ENCODE assay signal across 17 mouse cellular contexts in the genomic region with DNA sequence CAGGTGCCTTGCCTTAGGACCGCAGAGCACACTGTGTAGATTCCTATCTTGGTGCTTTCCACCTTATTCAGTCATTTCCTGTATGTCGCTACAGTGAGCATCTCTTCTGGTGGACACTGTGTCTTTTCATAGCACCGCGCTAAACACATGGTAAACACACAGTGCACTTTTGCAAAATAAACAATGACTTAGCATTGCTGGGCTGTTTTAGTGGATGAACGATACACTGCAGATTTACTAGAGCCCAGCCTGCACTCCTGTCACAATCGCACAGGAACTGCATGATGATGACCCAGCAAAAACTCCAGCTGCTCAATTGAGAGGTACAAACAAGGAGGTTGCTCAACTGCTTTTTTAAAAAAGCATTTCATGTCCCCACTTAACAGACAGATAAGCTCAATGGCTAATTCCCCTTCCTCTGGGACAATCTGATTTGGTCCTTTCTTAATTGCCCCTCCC. TPM values are rescaled to one million over a fixed set of nuclear protein-coding genes. Genes with fewer than 3 reads are reported as not detected.
DNase-seq lines count a peak whose midpoint lies in the region; ATAC-seq and TF ChIP-seq lines count a peak whose summit lies in the region.
"Had no signal": no experiment of that assay in that cellular context is flagged by ENCODE, and none has a peak within 500 bp of the region (broad histone marks: within the 10 kb centered on the region; RNA-seq: fewer than 3 reads in every experiment).

No protein-coding gene starts in this region.

- no peaks in the 10 kb centered on the region for H3K27me3 ChIP-seq in liver, adult 2 months (ENCODE audit: control insufficient read depth, insufficient read depth, low read length)
- H3K27me3 ChIP-seq in liver, embryonic 12.5 days (replicated peaks), result no peaks in the 10 kb centered on the region
- H3K27me3 ChIP-seq in megakaryocyte, embryonic 14.5 days (replicated peaks), result no peaks in the 10 kb centered on the region
- no peaks in the 10 kb centered on the region for H3K27me3 ChIP-seq in hindbrain, embryonic 11.5 days (ENCODE audit: control insufficient read depth, insufficient read depth, low read length)
- H3K27me3 ChIP-seq: embryonic facial prominence, embryonic 15.5 days; forebrain, embryonic 13.5 days; kidney, embryonic 15.5 days; midbrain, embryonic 13.5 days had no signal

- H3K9ac ChIP-seq in liver, adult 2 months (ENCODE audit: low read depth, low read length), result no peak overlapping the region
- H3K9ac ChIP-seq in liver, embryonic 12.5 days, result no peak overlapping the region
- no peak overlapping the region for H3K9ac ChIP-seq in hindbrain, embryonic 11.5 days (ENCODE audit: low read depth, low read length)
- H3K9ac ChIP-seq: embryonic facial prominence, embryonic 15.5 days; forebrain, embryonic 13.5 days; heart, embryonic 13.5 days; kidney, embryonic 15.5 days; midbrain, embryonic 13.5 days had no signal

- H3K79me2 ChIP-seq in liver, adult 2 months (ENCODE audit: control insufficient read depth, insufficient read depth, low read length), result peaks cover 9% of the 10 kb centered on the region; the same call in 1 of the 2 replicates

- H3K9me3 ChIP-seq in liver, embryonic 12.5 days (replicated peaks), result no peaks in the 10 kb centered on the region
- H3K9me3 ChIP-seq in megakaryocyte, embryonic 14.5 days, result no peaks in the 10 kb centered on the region
- H3K9me3 ChIP-seq in hindbrain, embryonic 11.5 days (ENCODE audit: control insufficient read depth, low read length), result no peaks in the 10 kb centered on the region
- H3K9me3 ChIP-seq: embryonic facial prominence, embryonic 15.5 days; forebrain, embryonic 13.5 days; heart, embryonic 13.5 days; kidney, embryonic 15.5 days; midbrain, embryonic 13.5 days had no signal

- peak overlapping the region; percentile 39 for H3K27ac ChIP-seq in liver, adult 2 months (replicated peaks; ENCODE audit: insufficient read depth, low read depth, low read length)
- no peak overlapping the region for H3K27ac ChIP-seq in liver, embryonic 12.5 days
- H3K27ac ChIP-seq in gastrocnemius, adult 2 months, result no peak overlapping the region
- H3K27ac ChIP-seq in hindbrain, embryonic 11.5 days (ENCODE audit: low read depth, low read length), result no peak overlapping the region
- H3K27ac ChIP-seq: embryonic facial prominence, embryonic 15.5 days; forebrain, embryonic 13.5 days; heart, embryonic 13.5 days; kidney, embryonic 15.5 days; midbrain, embryonic 13.5 days had no signal

- peaks cover 45% of the 10 kb centered on the region for H3K36me3 ChIP-seq in liver, adult 2 months (ENCODE audit: control insufficient read depth, insufficient read depth, low read length)
- H3K36me3 ChIP-seq in liver, embryonic 12.5 days, result peaks cover 47% of the 10 kb centered on the region
- H3K36me3 ChIP-seq in megakaryocyte, embryonic 14.5 days (replicated peaks; ENCODE audit: low read length), result peaks cover 52% of the 10 kb centered on the region
- peaks cover 11% of the 10 kb centered on the region for H3K36me3 ChIP-seq in hindbrain, embryonic 11.5 days (ENCODE audit: control insufficient read depth, insufficient read depth, low read length)

- H3K4me3 ChIP-seq in liver, adult 2 months (ENCODE audit: insufficient read depth, low read depth, low read length), result no peak overlapping the region
- no peak overlapping the region for H3K4me3 ChIP-seq in liver, embryonic 12.5 days
- H3K4me3 ChIP-seq in megakaryocyte, embryonic 14.5 days (replicated peaks), result peak overlapping the region; percentile 31
- no peak overlapping the region for H3K4me3 ChIP-seq in gastrocnemius, adult 2 months
- no peak overlapping the region for H3K4me3 ChIP-seq in hindbrain, embryonic 11.5 days (ENCODE audit: low read depth, low read length)
- H3K4me3 ChIP-seq: embryonic facial prominence, embryonic 15.5 days; forebrain, embryonic 13.5 days; heart, embryonic 13.5 days; kidney, embryonic 15.5 days; midbrain, embryonic 13.5 days had no signal

- intact Hi-C loops in gastrocnemius, adult 2 months (cut with DNase I), result loop anchor here (5.0 to 10.0 kb wide), 2 partner anchors 56 to 311 kb away; a partner anchor contains a TSS

- no peak for TF ChIP-seq CTCF in liver, adult 2 months (IDR thresholded peaks at IDR 0.05; ENCODE audit: low read depth, low read length)
- TF ChIP-seq CTCF in gastrocnemius, adult 2 months (IDR thresholded peaks at IDR 0.05), result no peak

- no peak for ATAC-seq in liver, embryonic 12.5 days
- peak; percentile 40 for ATAC-seq in CD4-positive, CD25-positive, alpha-beta regulatory T cell, adult 4 months
- peak; percentile 57 for ATAC-seq in common myeloid progenitor, adult 5-6 weeks (replicated peaks; ENCODE audit: low read depth, poor library complexity, severe bottlenecking)
- ATAC-seq in hindbrain, embryonic 11.5 days (ENCODE audit: low FRiP score), result no peak
- ATAC-seq: forebrain, embryonic 13.5 days; midbrain, embryonic 13.5 days had no signal

- no peak overlapping the region for H3K4me2 ChIP-seq in liver, embryonic 12.5 days
- H3K4me2 ChIP-seq in hindbrain, embryonic 11.5 days (replicated peaks; ENCODE audit: low read depth, low read length), result no peak overlapping the region
- H3K4me2 ChIP-seq: embryonic facial prominence, embryonic 15.5 days; forebrain, embryonic 13.5 days; heart, embryonic 13.5 days; kidney, embryonic 15.5 days; midbrain, embryonic 13.5 days had no signal

- TF ChIP-seq POLR2A in liver, adult 2 months (IDR thresholded peaks at IDR 0.05; ENCODE audit: extremely low read depth, insufficient read depth, low read length), result no peak

- peak; percentile 74 for DNase-seq in liver, adult 2 months (ENCODE audit: extremely low read depth, low read depth, low spot score)
- no peak for DNase-seq in adrenal gland, adult 2 months
- no peak for DNase-seq in gastrocnemius, adult 2 months
- DNase-seq in hindbrain, embryonic 11.5 days (ENCODE audit: low spot score), result no peak
- DNase-seq: B cell, adult 2 months; cerebellum, adult 18-20 months; heart, postnatal 4 days; thymus, postnatal 36 days had no signal

- H3K4me1 ChIP-seq in liver, adult 2 months (ENCODE audit: control insufficient read depth, insufficient read depth, low read length), result peaks cover 17% of the 10 kb centered on the region
- peaks cover 25% of the 10 kb centered on the region for H3K4me1 ChIP-seq in liver, embryonic 12.5 days
- H3K4me1 ChIP-seq in megakaryocyte, embryonic 14.5 days, result peaks cover 50% of the 10 kb centered on the region
- peaks cover 3% of the 10 kb centered on the region; the same call in 1 of the 2 replicates for H3K4me1 ChIP-seq in hindbrain, embryonic 11.5 days (replicated peaks; ENCODE audit: control insufficient read depth, insufficient read depth, low read length)

- 35% methylated on average over 6 of the region's 6 CpGs for WGBS in liver, adult 2 months
- WGBS in liver, embryonic 12.5 days (ENCODE audit: insufficient replicate concordance), result 67% methylated on average over 6 of the region's 6 CpGs
- WGBS in hindbrain, embryonic 11.5 days, result 95% methylated on average over 6 of the region's 6 CpGs

RNA-seq across cellular contexts. Expression of a gene that starts 2.6 kb away (rescaled TPM):
- total RNA-seq in liver, adult 2 months (2014; rRNA removed), result 8.9 and 9.4 TPM in 2 replicates
- polyA plus RNA-seq in liver, adult 2 months (2012; rRNA removed), result 9.7 and 14.4 TPM in 2 replicates
- polyA plus RNA-seq in liver, embryonic 12.5 days (2016; fragmentation: Nextera tagmentation; extraction: Ambion mirVana), result 10.4 and 10.5 TPM in 2 replicates
- polyA plus RNA-seq in CD4-positive, CD25-positive, alpha-beta regulatory T cell, adult 4 months (2017; shearing (Covaris generic)), result 10 to 100 TPM in 1 of 2 experiments, 1 to 10 TPM in 1; 5.0 to 10.1 TPM
- total RNA-seq in common myeloid progenitor, adult 5-6 weeks (2017), result 24.3 and 30.5 TPM in 2 replicates
- polyA plus RNA-seq in megakaryocyte, embryonic 14.5 days (2012; ENCODE audit: insufficient read depth, low replicate concordance), result 11.5 and 30.0 TPM in 2 replicates
- 10 to 100 TPM; 23.4 to 24.8 TPM for total RNA-seq in adrenal gland, adult 2 months (2021)
- polyA plus RNA-seq in adrenal gland, adult 2 months (2012; rRNA removed), result 21.0 and 23.7 TPM in 2 replicates
- total RNA-seq in gastrocnemius, adult 2 months (2021), result 10 to 100 TPM; 10.8 to 12.4 TPM
- 20.7 and 23.9 TPM in 2 replicates for polyA plus RNA-seq in hindbrain, embryonic 11.5 days (2014; fragmentation: Nextera tagmentation; extraction: Ambion mirVana)

RNA-seq across cellular contexts. Expression of a gene that starts 35.1 kb away (rescaled TPM):
- total RNA-seq in liver, adult 2 months (2014; rRNA removed), result 2.8 and 3.3 TPM in 2 replicates
- 5.7 and 6.4 TPM in 2 replicates for polyA plus RNA-seq in liver, adult 2 months (2012; rRNA removed)
- 4.9 and 5.5 TPM in 2 replicates for polyA plus RNA-seq in liver, embryonic 12.5 days (2016; fragmentation: Nextera tagmentation; extraction: Ambion mirVana)
- polyA plus RNA-seq in CD4-positive, CD25-positive, alpha-beta regulatory T cell, adult 4 months (2017; shearing (Covaris generic)), result 1 to 10 TPM; 3.1 to 5.3 TPM
- total RNA-seq in common myeloid progenitor, adult 5-6 weeks (2017), result 26.1 and 30.6 TPM in 2 replicates
- polyA plus RNA-seq in megakaryocyte, embryonic 14.5 days (2012; ENCODE audit: insufficient read depth, low replicate concordance), result 27.0 and 39.0 TPM in 2 replicates
- total RNA-seq in adrenal gland, adult 2 months (2021), result 10 to 100 TPM; 20.1 to 24.3 TPM
- polyA plus RNA-seq in adrenal gland, adult 2 months (2012; rRNA removed), result 20.3 and 23.4 TPM in 2 replicates
- 10 to 100 TPM; 18.3 to 20.4 TPM for total RNA-seq in gastrocnemius, adult 2 months (2021)
- 9.3 and 9.7 TPM in 2 replicates for polyA plus RNA-seq in hindbrain, embryonic 11.5 days (2014; fragmentation: Nextera tagmentation; extraction: Ambion mirVana)

Comparison
In these comparisons a context has a peak if more than half of its experiments do, and no peak if none do; other contexts are left out.
1. ATAC-seq: peak in CD4-positive, CD25-positive, alpha-beta regulatory T cell, adult 4 months (single experiment) and common myeloid progenitor, adult 5-6 weeks (single experiment); none in liver, embryonic 12.5 days (single experiment) and hindbrain, embryonic 11.5 days (single experiment).